Mouse (Mus musculus): ENCODE data around the gene Slc28a3. TPM values are rescaled to one million over a fixed set of nuclear protein-coding genes. Genes with fewer than 3 reads are reported as not detected.

Slc28a3 gene
- polyA plus RNA-seq, 1 experiment, result not detected

DNA sequence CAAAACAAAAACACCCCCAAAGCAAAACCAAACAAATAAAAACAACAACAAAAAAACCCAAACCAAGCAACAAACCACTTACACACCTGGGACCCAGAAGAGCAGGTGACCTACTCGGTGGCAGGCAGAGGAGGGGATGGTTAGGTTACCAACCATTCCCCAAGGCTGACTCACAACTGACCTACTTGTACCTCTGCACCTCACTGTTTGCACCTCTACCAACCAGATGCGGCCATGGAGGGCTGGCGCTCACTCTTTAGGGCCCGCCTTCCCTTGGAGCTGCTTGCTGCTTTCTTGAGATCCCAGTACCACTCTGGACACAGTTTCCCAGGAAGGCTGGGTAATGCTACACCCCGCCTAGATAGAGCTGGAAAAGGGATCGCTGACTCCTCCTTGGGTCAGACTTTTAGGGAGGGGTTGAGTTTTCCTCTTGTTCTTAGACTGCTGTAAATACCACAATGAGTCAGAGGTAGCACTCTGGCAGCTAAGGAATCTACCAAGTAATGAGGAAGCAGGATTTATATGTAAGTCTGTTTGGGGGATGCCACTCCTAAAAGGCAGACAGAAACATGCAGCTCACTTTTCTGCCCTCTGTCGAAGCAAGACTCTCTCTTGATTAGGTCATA lies 76.3 kb downstream of the Slc28a3 start:
- Histone ChIP-seq H3K4me3 (ENCODE audit: insufficient read depth, low read length) (no peak overlapping the region), H3K4me1 (ENCODE audit: control insufficient read depth, insufficient read depth, low read length) (peaks cover 17% of the 10 kb centered on the region), H3K27ac (ENCODE audit: insufficient read depth, low read depth, low read length) (peak overlapping the region; percentile 53)
- TF ChIP-seq POLR2A (IDR thresholded peaks at IDR 0.05; ENCODE audit: borderline replicate concordance, low read depth, low read length) (no peak), CTCF (IDR thresholded peaks at IDR 0.05; ENCODE audit: low read depth, low read length) (no peak)

DNA sequence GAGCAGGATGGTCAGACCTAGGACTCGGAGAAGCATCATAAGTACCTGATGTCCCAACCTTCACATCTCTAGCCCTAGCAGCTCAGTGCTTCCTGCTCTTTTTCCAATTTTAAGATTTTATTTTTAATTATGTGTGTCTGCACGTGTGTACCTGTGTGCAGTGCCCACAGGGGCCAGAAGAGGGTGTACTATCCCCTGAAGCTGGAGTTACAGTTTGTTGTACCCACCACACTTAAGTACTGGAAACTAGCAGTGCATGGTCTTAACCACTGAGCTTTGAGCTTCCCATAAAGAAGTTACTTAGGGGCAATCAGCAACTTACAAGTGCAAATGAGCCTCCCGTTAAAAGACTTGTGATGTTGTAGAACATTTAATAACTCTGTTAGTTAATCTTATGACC lies 86.1 kb downstream of the Slc28a3 start:
- no peak overlapping the region for H3K27ac ChIP-seq (ENCODE audit: insufficient read depth, low read depth, low read length)
- H3K4me1 ChIP-seq (ENCODE audit: control insufficient read depth, insufficient read depth, low read length), result peaks cover 9% of the 10 kb centered on the region
- H3K4me3 ChIP-seq (ENCODE audit: insufficient read depth, low read length), result no peak overlapping the region
- TF ChIP-seq POLR2A (IDR thresholded peaks at IDR 0.05; ENCODE audit: borderline replicate concordance, low read depth, low read length) (no peak), CTCF (IDR thresholded peaks at IDR 0.05; ENCODE audit: low read depth, low read length) (no peak)

DNA sequence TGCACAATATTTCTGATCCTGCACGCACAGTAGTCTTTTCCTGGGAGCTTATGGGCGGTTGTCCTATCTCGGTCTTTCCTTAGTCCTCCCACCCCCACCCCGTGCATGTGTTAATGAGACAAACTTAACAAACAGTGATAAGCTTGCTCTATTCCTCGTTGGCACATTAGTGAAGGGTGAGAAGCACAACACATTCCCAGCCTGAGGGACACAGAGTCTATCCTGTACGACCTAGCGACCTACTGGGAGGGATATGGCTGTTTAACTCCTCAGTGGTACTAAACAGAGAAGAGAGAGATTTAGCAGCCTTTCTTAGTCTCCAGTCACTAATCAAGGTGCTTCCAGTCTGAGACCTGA lies 86.9 kb downstream of the Slc28a3 start:
- no peak for TF ChIP-seq POLR2A (IDR thresholded peaks at IDR 0.05; ENCODE audit: borderline replicate concordance, low read depth, low read length)
- Histone ChIP-seq H3K27ac (ENCODE audit: insufficient read depth, low read depth, low read length) (no peak overlapping the region), H3K4me1 (ENCODE audit: control insufficient read depth, insufficient read depth, low read length) (peaks cover 9% of the 10 kb centered on the region), H3K4me3 (ENCODE audit: insufficient read depth, low read length) (no peak overlapping the region)

DNA sequence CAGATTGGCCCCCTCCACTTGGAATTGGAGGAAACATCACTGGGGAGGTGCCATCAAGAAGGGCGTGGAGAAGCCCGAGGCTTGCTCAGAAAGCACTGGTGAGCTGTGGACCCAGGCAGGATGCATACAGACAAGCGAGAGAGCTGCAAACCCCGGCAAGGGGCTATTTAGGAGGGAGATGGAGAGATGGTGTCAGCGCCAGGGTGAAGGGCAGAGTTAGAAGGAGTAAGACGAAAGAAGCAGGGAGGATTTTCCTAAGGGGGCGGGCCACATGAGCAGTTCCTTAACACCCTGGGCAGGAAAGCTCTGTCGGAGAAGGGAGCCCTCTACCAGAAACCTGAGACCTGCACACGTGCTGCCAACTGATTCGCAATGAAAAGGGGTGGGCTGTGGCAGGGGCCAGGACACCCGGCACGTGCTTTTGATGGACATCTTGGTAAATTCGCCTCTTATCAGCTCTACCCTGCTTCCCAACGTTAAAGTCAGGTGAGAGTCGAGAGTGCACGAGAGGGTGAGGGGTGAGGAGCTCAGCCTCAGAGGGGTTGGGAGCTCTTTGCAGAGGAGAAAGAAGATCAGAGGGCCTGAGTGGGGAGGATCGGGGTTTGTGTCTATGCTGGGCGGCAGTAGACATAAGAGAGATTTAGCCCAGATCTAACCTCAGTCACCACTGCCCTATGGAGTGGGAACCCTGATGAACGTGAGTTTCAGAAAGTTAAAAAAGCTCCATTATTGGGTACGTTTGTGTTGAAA lies 87.5 kb downstream of the Slc28a3 start:
- Histone ChIP-seq H3K4me3 (ENCODE audit: insufficient read depth, low read length) (no peak overlapping the region), H3K4me1 (ENCODE audit: control insufficient read depth, insufficient read depth, low read length) (peaks cover 9% of the 10 kb centered on the region), H3K27ac (ENCODE audit: insufficient read depth, low read depth, low read length) (no peak overlapping the region)
- TF ChIP-seq CTCF (IDR thresholded peaks at IDR 0.05; ENCODE audit: low read depth, low read length) (no peak), POLR2A (IDR thresholded peaks at IDR 0.05; ENCODE audit: borderline replicate concordance, low read depth, low read length) (no peak)

DNA sequence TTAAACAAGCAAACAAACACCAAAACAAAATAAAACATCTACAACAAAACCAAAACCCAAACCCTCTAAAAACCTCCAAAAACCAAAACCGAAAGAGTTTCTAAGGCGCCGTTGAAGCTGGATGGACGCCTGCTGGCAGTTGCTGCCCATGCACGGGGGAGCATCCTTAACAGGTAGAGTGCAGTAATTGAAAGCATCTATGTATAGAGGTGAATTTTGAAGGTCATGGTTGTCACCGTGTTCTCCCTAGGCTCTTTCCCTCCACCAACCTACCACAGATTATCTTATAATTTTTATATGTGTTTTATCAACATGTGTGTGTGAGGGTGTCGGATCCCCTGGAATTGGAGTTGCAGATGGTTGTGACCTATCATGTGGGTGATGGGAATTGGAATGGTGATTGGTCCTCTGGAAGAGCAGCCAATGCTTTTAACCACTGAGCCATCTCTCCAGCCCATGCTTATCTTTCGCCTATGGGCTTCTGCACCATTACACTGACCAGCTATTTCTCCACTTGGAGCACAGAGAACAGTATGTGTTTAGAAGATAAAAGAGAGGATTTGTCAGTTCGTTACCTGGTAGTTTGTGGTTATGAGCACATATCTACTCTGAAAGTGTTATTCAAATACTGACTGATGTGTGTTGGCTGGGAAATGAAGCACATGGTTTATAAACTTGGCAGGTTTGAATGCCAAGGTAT lies 89.2 kb downstream of the Slc28a3 start:
- TF ChIP-seq CTCF (IDR thresholded peaks at IDR 0.05; ENCODE audit: low read depth, low read length) (no peak), POLR2A (IDR thresholded peaks at IDR 0.05; ENCODE audit: borderline replicate concordance, low read depth, low read length) (no peak)
- Histone ChIP-seq H3K4me3 (ENCODE audit: insufficient read depth, low read length) (no peak overlapping the region), H3K27ac (ENCODE audit: insufficient read depth, low read depth, low read length) (no peak overlapping the region), H3K4me1 (ENCODE audit: control insufficient read depth, insufficient read depth, low read length) (peaks cover 12% of the 10 kb centered on the region)

DNA sequence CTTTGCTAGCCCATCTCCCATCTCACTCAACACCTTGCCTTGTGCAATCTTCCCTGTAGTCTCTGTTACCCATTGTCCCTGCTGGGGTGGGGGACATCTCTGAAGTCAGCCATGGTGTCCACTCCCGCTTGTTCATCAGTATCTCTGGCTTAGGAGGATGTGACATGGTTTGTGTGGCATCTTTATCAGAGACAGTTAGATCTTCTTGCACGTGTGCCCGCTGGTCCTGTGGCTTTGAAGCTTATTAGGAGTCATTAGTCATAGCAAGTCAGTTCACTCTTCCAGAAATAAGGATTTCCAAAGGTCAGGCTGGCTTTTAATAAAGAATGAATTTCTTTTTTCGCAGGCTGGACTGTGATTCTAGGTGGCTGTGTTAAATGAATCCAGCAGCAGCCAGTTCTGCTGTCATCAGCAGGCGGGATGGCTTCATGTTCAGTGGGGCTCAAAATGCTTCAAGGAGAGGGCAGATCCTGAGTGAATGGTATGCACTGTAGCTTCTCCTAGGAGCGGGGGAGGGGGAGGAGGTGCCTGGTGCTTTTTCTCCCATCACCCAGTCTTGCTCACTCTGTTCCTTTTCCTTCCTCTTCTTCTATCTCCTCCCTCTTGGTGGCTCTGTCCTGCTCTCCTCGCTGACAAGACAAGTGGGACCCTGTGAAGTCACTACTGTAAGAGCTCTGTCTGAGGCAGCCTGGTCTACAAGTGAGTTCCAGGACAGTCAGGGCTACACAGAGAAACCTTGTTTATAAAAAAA lies 89.9 kb downstream of the Slc28a3 start:
- H3K4me3 ChIP-seq (ENCODE audit: insufficient read depth, low read length), result no peak overlapping the region
- H3K4me1 ChIP-seq (ENCODE audit: control insufficient read depth, insufficient read depth, low read length), result peaks cover 12% of the 10 kb centered on the region
- H3K27ac ChIP-seq (ENCODE audit: insufficient read depth, low read depth, low read length), result no peak overlapping the region
- TF ChIP-seq POLR2A (IDR thresholded peaks at IDR 0.05; ENCODE audit: borderline replicate concordance, low read depth, low read length) (no peak), CTCF (IDR thresholded peaks at IDR 0.05; ENCODE audit: low read depth, low read length) (no peak)

DNA sequence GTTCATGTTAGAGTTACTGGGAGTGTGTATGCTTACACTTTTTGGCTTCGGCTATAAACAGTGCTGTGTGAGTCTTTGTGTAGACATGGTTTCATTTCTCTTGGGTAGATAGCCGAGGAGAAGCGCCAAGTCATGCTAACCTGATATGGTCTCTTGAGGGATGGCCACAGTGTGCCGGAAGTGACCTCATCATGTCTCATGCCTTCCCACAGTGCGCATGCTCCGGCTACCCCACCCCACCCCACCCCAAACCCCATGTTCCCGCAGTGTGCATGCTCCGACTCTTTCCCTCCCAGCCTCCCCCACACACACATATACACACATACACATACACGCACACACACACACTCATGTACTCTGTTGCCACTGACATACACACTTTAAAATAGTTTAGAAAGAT lies 90.6 kb downstream of the Slc28a3 start:
- Histone ChIP-seq H3K4me3 (ENCODE audit: insufficient read depth, low read length) (no peak overlapping the region), H3K27ac (ENCODE audit: insufficient read depth, low read depth, low read length) (no peak overlapping the region), H3K4me1 (ENCODE audit: control insufficient read depth, insufficient read depth, low read length) (peaks cover 12% of the 10 kb centered on the region)
- TF ChIP-seq CTCF (IDR thresholded peaks at IDR 0.05; ENCODE audit: low read depth, low read length), result no peak
- TF ChIP-seq POLR2A (IDR thresholded peaks at IDR 0.05; ENCODE audit: borderline replicate concordance, low read depth, low read length), result no peak

DNA sequence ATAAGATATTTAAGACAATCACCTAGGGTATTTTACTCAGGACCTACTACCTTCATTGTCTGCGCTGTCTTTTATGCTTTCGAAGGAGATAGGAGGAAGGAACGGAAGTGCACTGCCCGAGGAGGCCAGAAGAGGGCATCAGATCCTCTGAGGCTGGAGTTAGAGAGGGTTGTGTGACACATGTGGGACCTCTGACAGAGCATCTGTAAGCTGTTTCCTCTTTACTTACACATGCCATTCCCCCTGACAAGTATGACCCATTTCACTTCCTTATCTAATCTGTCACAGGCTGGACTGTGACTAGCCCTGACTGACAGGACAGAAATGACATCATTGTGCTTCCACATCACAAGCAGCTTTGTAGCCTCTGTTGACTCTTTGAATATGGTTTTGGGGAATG lies 94.4 kb downstream of the Slc28a3 start:
- no peak overlapping the region for H3K27ac ChIP-seq (ENCODE audit: insufficient read depth, low read depth, low read length)

DNA sequence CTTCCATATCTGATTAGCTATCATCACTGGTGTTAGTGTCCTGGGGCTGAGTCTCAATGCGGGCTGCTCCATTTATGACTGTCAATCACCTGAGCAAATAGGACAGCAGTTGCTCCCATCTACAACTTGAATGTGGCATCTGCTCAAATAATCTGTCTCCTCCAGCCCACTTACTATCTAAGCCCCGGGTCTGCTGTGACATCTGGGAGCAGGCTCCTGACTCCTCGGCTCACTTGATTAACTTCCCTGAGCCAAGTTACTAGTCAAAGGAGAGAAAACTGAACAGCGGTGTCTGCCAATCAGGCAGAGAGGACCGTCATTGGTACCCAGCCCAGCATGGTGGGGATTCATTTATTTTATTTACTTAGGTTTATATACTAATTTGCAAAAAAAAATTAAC lies 95.0 kb downstream of the Slc28a3 start:
- Histone ChIP-seq H3K27ac (ENCODE audit: insufficient read depth, low read depth, low read length) (no peak overlapping the region), H3K4me1 (ENCODE audit: control insufficient read depth, insufficient read depth, low read length) (peaks cover 13% of the 10 kb centered on the region), H3K4me3 (ENCODE audit: insufficient read depth, low read length) (no peak overlapping the region)
- TF ChIP-seq CTCF (IDR thresholded peaks at IDR 0.05; ENCODE audit: low read depth, low read length), result no peak
- no peak for TF ChIP-seq POLR2A (IDR thresholded peaks at IDR 0.05; ENCODE audit: borderline replicate concordance, low read depth, low read length)

More for the DNA sequence above, 94.4 kb downstream of the Slc28a3 start:
- Histone ChIP-seq H3K4me3 (ENCODE audit: insufficient read depth, low read length) (no peak overlapping the region), H3K4me1 (ENCODE audit: control insufficient read depth, insufficient read depth, low read length) (peaks cover 18% of the 10 kb centered on the region)
- no peak for TF ChIP-seq POLR2A (IDR thresholded peaks at IDR 0.05; ENCODE audit: borderline replicate concordance, low read depth, low read length)
- TF ChIP-seq CTCF (IDR thresholded peaks at IDR 0.05; ENCODE audit: low read depth, low read length), result peak; percentile 86
